Mouse (Mus musculus): ENCODE measurements around the gene Dctd.

DNA sequence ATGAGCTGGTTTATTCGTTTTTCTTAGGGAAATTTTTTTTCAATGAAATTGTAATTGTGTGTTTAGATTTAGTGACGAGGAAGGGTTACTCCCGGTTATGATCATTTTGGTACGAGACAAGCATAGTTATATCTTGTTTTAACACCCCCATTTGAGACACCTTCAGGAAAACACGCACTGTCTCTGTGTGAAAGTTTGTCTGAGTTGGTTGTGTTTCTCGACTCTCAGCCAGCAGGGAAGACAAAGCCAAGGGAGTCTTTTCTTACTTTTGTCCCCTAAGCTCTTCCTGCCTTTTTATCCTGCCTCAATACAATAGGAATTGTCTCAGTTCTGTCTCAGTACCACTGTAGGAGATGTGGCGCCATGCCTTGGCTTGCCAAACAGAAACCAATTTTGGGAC lies 84.9 kb downstream of the Dctd start:
- no peak for TF ChIP-seq EP300 (IDR thresholded peaks at IDR 0.05)
- TF ChIP-seq CTCF (IDR thresholded peaks at IDR 0.05) = no peak
